Mouse (Mus musculus) intestine, embryonic 16.5 days (tissue): ENCODE results near the gene Inpp4a. TPM values are rescaled to one million over a fixed set of nuclear protein-coding genes. Genes with fewer than 3 reads are reported as not detected.
A peak's percentile ranks its signal among the peaks of the same experiment; 100 is the strongest.

Source experiments
- ATAC-seq: fragments of 200-750 bp; cut with Nextera tagmentation; 2 replicates; pipeline ENCODE4 v1.8.0; 2017; ENCODE audit warnings: moderate TSS enrichment, moderate library complexity
- H3K27ac ChIP-seq: fragments of 300-500 bp; sonication (generic); 2 replicates; pipeline ENCODE4 v1.5.1; 2014; ENCODE audit warnings: mild to moderate bottlenecking, low read length
- H3K27me3 ChIP-seq: fragments of 300-500 bp; sonication (generic); replicated peaks from 2 replicates; pipeline ENCODE4 v1.6.1; 2014; ENCODE audit warnings: low read length, control low read depth, mixed read lengths; ENCODE audit not compliant: control insufficient read depth, insufficient read depth
- H3K36me3 ChIP-seq: fragments of 300-500 bp; sonication (generic); 2 replicates; pipeline ENCODE4 v1.6.1; 2014; ENCODE audit warnings: low read length, control low read depth; ENCODE audit not compliant: control insufficient read depth, insufficient read depth
- H3K4me1 ChIP-seq: fragments of 300-500 bp; sonication (generic); 2 replicates; pipeline ENCODE4 v1.6.1; 2014; ENCODE audit warnings: low read length, control low read depth, mixed read lengths; ENCODE audit not compliant: control insufficient read depth, insufficient read depth
- H3K4me2 ChIP-seq: fragments of 300-500 bp; sonication (generic); 2 replicates; pipeline ENCODE4 v1.6.1; 2014; ENCODE audit warnings: low read depth, low read length, control low read depth
- H3K4me3 ChIP-seq: fragments of 300-500 bp; sonication (generic); 2 replicates; pipeline ENCODE4 v1.5.1; 2014; ENCODE audit warnings: mild to moderate bottlenecking, low read length
- H3K9ac ChIP-seq: fragments of 300-500 bp; sonication (generic); 2 replicates; pipeline ENCODE4 v1.6.1; 2014; ENCODE audit warnings: low read depth, low read length
- H3K9me3 ChIP-seq: fragments of 300-500 bp; sonication (generic); 2 replicates; pipeline ENCODE4 v1.6.1; 2016; ENCODE audit warnings: low read length, control low read depth; ENCODE audit not compliant: control insufficient read depth
- WGBS: fragments of 180-500 bp; shearing (Covaris S2); extraction: QIAGEN DNeasy Blood & Tissue Kit; methylation state at CpG from one replicate; pipeline ENCODE4 v1.1.7; 2014; 5-methylcytosine and 5-hydroxymethylcytosine counted together
- polyA plus RNA-seq: library from polyadenylated mRNA; unstranded; fragments of >200 nt; fragmentation: Nextera tagmentation; extraction: Ambion mirVana; gene quantifications from 2 replicates; pipeline ENCODE4 v1.2.1, GENCODE M21; 2015

Inpp4a gene
- polyA plus RNA-seq, 1 experiment from 2014 or later, result 12.1 TPM

GRCm38 (mm10) chr1:37298904-37299303 lies 761 bp upstream of the Inpp4a start:
- Histone ChIP-seq H3K4me2 (no peak overlapping the region), H3K36me3 (no peaks in the 10 kb centered on the region), H3K9me3 (no peaks in the 10 kb centered on the region), H3K27ac (no peak overlapping the region), H3K4me1 (peaks cover 6% of the 10 kb centered on the region; the same call in 1 of the 2 replicates), H3K4me3 (no peak overlapping the region), H3K27me3 (no peaks in the 10 kb centered on the region), H3K9ac (no peak overlapping the region)
- ATAC-seq, result no peak
- WGBS, result 71% methylated on average over 2 of the region's 2 CpGs

- H3K27me3 ChIP-seq, result no peaks in the 10 kb centered on the region
- H3K36me3 ChIP-seq, result no peaks in the 10 kb centered on the region
- H3K4me2 ChIP-seq, result peak overlapping the region; percentile 87
- peak overlapping the region; percentile 94 for H3K4me3 ChIP-seq
- peaks cover 6% of the 10 kb centered on the region; the same call in 1 of the 2 replicates for H3K4me1 ChIP-seq
- H3K9me3 ChIP-seq, result no peaks in the 10 kb centered on the region
- H3K9ac ChIP-seq, result peak overlapping the region; percentile 92
- 51% methylated on average over 5 of the region's 5 CpGs for WGBS
- H3K27ac ChIP-seq, result no peak overlapping the region; the same call in 1 of the 2 replicates
- ATAC-seq, result no peak
Measured at GRCm38 (mm10) chr1:37300650-37301049, 985 bp downstream of the Inpp4a start.

DNA sequence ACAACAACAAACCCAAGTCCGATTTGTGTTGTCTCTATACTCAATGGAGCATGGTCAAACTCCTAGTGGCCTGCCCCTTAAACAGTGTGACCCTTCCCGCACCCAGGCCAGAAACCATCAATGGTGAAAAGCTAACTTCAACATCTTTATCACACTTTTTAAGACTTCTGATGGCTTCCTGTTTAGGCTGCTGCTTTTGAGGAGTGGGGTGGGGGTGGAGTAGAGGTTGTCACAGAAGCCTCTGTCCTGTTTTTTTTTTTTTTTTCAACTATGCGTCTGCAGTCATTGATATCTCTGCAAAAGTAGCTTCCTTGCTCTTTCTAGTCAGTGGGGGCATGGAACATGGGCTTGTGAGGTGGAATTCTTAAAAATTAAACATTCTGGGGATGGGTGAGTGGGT lies 3.1 kb downstream of the Inpp4a start:
- Histone ChIP-seq H3K4me3 (no peak overlapping the region), H3K9me3 (no peaks in the 10 kb centered on the region), H3K4me1 (peaks cover 6% of the 10 kb centered on the region; the same call in 1 of the 2 replicates), H3K27me3 (no peaks in the 10 kb centered on the region), H3K4me2 (no peak overlapping the region), H3K36me3 (no peaks in the 10 kb centered on the region), H3K27ac (no peak overlapping the region), H3K9ac (no peak overlapping the region)
- WGBS, result 75% methylated on average over 3 of the region's 3 CpGs
- no peak for ATAC-seq

- H3K36me3 ChIP-seq, result no peaks in the 10 kb centered on the region
- no peak overlapping the region for H3K27ac ChIP-seq
- H3K27me3 ChIP-seq, result no peaks in the 10 kb centered on the region
- no peak overlapping the region for H3K4me2 ChIP-seq
- WGBS, result 58% methylated on average over 9 of the region's 9 CpGs
- H3K9me3 ChIP-seq, result no peaks in the 10 kb centered on the region
- peaks cover 2% of the 10 kb centered on the region; the same call in 1 of the 2 replicates for H3K4me1 ChIP-seq
- no peak overlapping the region for H3K9ac ChIP-seq
- no peak for ATAC-seq
- H3K4me3 ChIP-seq, result no peak overlapping the region
Measured at GRCm38 (mm10) chr1:37305691-37306287, 6.1 kb downstream of the Inpp4a start.

DNA sequence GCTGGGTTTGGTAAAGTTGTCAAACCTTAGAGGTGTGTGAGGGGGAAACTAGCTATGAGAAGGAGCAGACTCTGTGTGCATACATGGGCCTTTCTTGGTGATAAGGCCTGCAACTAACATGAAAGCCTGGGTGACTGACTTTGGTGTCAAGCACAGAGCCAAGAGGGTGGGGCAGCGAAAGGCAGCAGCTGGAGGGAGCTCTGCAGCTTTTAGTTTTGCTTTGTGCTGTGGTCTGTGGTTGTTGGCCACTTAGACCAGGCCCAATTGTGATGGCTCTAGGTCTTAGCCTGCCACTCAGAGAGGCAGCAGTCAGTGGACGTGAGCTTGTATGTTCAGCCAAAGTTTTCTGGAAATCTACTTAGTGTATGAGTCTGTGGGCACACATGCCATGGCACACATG lies 7.9 kb downstream of the Inpp4a start:
- Histone ChIP-seq H3K9ac (no peak overlapping the region), H3K9me3 (no peaks in the 10 kb centered on the region), H3K36me3 (no peaks in the 10 kb centered on the region), H3K27ac (no peak overlapping the region), H3K4me3 (no peak overlapping the region), H3K27me3 (no peaks in the 10 kb centered on the region), H3K4me2 (no peak overlapping the region), H3K4me1 (no peaks in the 10 kb centered on the region)
- 89% methylated on average over 2 of the region's 2 CpGs for WGBS
- ATAC-seq, result no peak

GRCm38 (mm10) chr1:37308021-37308742 lies 8.5 kb downstream of the Inpp4a start:
- no peak overlapping the region for H3K27ac ChIP-seq
- ATAC-seq, result no peak
- H3K36me3 ChIP-seq, result no peaks in the 10 kb centered on the region
- no peak overlapping the region for H3K9ac ChIP-seq
- H3K4me2 ChIP-seq, result no peak overlapping the region
- H3K4me3 ChIP-seq, result no peak overlapping the region
- no peaks in the 10 kb centered on the region for H3K4me1 ChIP-seq
- no peaks in the 10 kb centered on the region for H3K9me3 ChIP-seq
- 85% methylated on average over 8 of the region's 8 CpGs for WGBS
- no peaks in the 10 kb centered on the region for H3K27me3 ChIP-seq

DNA sequence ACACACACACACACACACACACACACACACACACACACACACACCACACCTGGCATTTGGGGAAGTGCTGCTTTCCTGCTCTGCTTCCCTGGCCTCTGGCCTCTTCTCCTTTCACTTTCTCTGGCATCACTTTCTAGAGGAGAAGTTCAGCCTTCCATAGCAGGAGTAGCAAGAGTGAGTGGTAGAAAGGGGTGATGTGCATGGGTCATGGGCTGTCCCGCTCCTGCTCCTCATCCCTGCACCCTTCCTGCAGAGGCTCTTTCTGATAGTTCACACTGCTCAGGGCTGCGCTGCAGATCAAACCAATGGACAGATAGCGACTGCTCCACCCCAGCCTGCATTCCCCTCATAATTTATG lies 9.1 kb downstream of the Inpp4a start:
- no peak overlapping the region for H3K27ac ChIP-seq

DNA sequence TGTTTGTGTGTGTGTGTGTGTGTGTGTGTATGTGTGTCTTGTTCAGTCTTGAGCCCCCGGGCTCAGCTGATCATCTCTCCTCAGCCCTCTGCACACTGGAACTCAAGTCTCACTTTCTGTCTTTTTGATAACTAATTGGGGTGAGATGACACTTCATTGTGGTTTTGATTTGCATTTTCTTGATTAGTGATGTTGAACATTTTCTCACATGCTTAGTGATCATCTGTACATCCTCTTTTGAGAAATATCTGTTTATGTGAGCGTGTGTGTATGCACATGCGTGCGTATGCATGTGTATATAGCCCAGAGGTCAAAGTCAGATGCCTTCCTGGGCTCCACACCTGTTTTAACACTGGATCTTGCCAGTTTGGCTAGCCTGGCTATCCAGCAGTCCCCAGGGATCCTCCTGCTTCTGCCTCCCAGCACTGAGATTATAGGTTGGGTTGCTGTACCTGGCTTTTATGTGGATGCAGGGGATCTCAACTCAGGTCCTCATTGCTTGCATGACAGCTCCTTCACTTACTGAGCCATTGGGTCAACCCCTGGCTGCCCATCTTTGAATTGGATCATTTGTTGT lies 10.4 kb downstream of the Inpp4a start:
- H3K27ac ChIP-seq, result no peak overlapping the region
- 94% methylated on average over 4 of the region's 4 CpGs for WGBS
- H3K4me1 ChIP-seq, result no peaks in the 10 kb centered on the region
- no peak overlapping the region for H3K9ac ChIP-seq
- no peaks in the 10 kb centered on the region for H3K36me3 ChIP-seq
- H3K27me3 ChIP-seq, result no peaks in the 10 kb centered on the region
- no peak overlapping the region for H3K4me2 ChIP-seq
- no peaks in the 10 kb centered on the region for H3K9me3 ChIP-seq
- no peak for ATAC-seq
- H3K4me3 ChIP-seq, result no peak overlapping the region

More for the DNA sequence above, 9.1 kb downstream of the Inpp4a start:
- H3K4me1 ChIP-seq, result no peaks in the 10 kb centered on the region
- H3K4me2 ChIP-seq, result no peak overlapping the region
- H3K27me3 ChIP-seq, result no peaks in the 10 kb centered on the region
- H3K9me3 ChIP-seq, result no peaks in the 10 kb centered on the region
- no peak overlapping the region for H3K9ac ChIP-seq
- WGBS, result 66% methylated on average over 3 of the region's 3 CpGs
- ATAC-seq, result no peak
- H3K36me3 ChIP-seq, result no peaks in the 10 kb centered on the region
- no peak overlapping the region for H3K4me3 ChIP-seq

DNA sequence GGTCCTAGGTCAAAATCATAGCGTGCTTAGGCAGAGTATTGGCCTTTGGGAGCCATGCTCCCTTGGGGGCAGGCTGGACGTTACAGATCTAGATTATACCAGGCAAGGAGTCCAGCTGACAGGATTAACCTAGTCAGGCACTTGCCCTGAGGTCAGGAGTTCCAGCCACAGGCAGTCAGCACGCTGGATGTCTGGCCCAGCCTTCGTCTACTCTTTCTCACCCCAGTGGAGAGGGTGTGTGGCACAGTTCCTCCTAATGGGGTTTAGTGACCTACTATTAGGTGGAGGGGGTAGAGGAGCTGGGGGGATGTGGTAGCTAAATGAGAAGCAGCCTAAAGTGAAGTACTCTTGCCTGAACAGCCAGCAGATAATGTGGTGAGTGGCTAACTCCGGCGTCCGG lies 14.7 kb downstream of the Inpp4a start:
- H3K9me3 ChIP-seq, result no peaks in the 10 kb centered on the region
- no peaks in the 10 kb centered on the region for H3K36me3 ChIP-seq
- peaks cover 13% of the 10 kb centered on the region for H3K4me1 ChIP-seq
- WGBS, result 54% methylated on average over 7 of the region's 7 CpGs
- H3K27me3 ChIP-seq, result no peaks in the 10 kb centered on the region
- no peak for ATAC-seq
- no peak overlapping the region for H3K9ac ChIP-seq
- H3K4me2 ChIP-seq, result no peak overlapping the region
- no peak overlapping the region for H3K27ac ChIP-seq
- no peak overlapping the region for H3K4me3 ChIP-seq
